Mouse (Mus musculus): ENCODE measurements around the gene Dennd1b.

DNA sequence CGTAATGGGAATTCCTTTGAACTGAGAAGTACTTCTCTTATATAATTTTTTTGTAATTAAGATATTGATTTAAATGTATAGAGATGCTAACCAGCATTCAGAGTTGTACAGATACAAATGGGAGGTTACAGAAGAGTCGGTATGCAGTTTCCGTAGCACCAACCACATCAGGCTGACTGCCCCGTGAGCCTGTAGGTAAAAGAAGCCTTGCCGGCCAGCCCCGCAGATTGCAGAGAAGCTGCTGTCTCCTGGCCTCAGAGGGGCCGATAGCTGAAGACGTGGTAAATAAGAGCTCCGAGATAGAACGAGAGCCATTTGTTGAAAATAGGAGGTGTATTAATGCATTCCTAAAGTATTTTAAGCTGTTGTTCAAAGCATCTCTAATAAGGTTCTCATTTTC lies 128.9 kb downstream of the Dennd1b start:
- TF ChIP-seq CTCF (IDR thresholded peaks at IDR 0.05) (no peak), EP300 (IDR thresholded peaks at IDR 0.05; ENCODE audit: insufficient read depth, low read depth, low read length) (no peak)
